Mouse (Mus musculus) kidney, adult 2 months (tissue): ENCODE data around the gene Bms1. TPM values are rescaled to one million over a fixed set of nuclear protein-coding genes. Genes with fewer than 3 reads are reported as not detected.

ENCODE experiments used
- DNase-seq: peaks from one replicate; pipeline ENCODE4 v3.0.0; 2021
- H3K27ac ChIP-seq: fragments of 200-500 bp; 2 replicates; pipeline ENCODE4 v1.5.1; 2012; ENCODE audit warnings: low read depth, low read length, control low read depth, inconsistent platforms; ENCODE audit not compliant: insufficient read depth
- H3K27me3 ChIP-seq: fragments of 200-500 bp; replicated peaks from 2 replicates; pipeline ENCODE4 v1.6.1; 2012; ENCODE audit warnings: mild to moderate bottlenecking, moderate library complexity, low read length, inconsistent platforms; ENCODE audit not compliant: control insufficient read depth, insufficient read depth
- H3K36me3 ChIP-seq: fragments of 200-500 bp; 2 replicates; pipeline ENCODE4 v1.6.1; 2012; ENCODE audit warnings: mild to moderate bottlenecking, moderate library complexity, low read length, inconsistent platforms; ENCODE audit not compliant: control insufficient read depth, insufficient read depth
- H3K4me1 ChIP-seq: fragments of 200-500 bp; 2 replicates; pipeline ENCODE4 v1.6.1; 2011; ENCODE audit warnings: low read length; ENCODE audit not compliant: control insufficient read depth, insufficient read depth
- H3K4me3 ChIP-seq: fragments of 200-500 bp; 2 replicates; pipeline ENCODE4 v1.5.1; 2011; ENCODE audit warnings: mild to moderate bottlenecking, low read depth, low read length, control low read depth; ENCODE audit not compliant: insufficient read depth
- CTCF ChIP-seq: fragments of 200-500 bp; conservative IDR thresholded peaks from 2 replicates; pipeline ENCODE4 v1.5.1; 2011; ENCODE audit warnings: low read depth, mild to moderate bottlenecking, control low read depth, low read length, moderate library complexity, mixed read lengths; ENCODE audit not compliant: insufficient read depth, insufficient read length
- POLR2A ChIP-seq: fragments of 200-500 bp; IDR thresholded peaks from one replicate; pipeline ENCODE4 v1.6.1; 2011; ENCODE audit warnings: low read depth, low read length, control low read depth
- WGBS: fragments of 180-500 bp; shearing (Covaris S2); methylation state at CpG from one replicate; pipeline ENCODE4 v1.1.7; 2018; 5-methylcytosine and 5-hydroxymethylcytosine counted together
- polyA plus RNA-seq: library from polyadenylated mRNA; depleted of rRNA; stranded (reverse); fragments of >200 nt; gene quantifications from 2 replicates; pipeline ENCODE4 v1.2.3, GENCODE M21; 2012

Bms1 gene
- polyA plus RNA-seq, 1 experiment = 4.8 TPM

GRCm38 (mm10) chr6:118379451-118380167 lies 39.7 kb downstream of the Bms1 start:
- DNase-seq = peak; percentile 28
- WGBS = 37% methylated on average over 20 of the region's 20 CpGs
- H3K4me3 ChIP-seq = no peak overlapping the region
- no peaks in the 10 kb centered on the region; the same call in 1 of the 2 replicates for H3K36me3 ChIP-seq
- H3K27me3 ChIP-seq = no peaks in the 10 kb centered on the region
- TF ChIP-seq POLR2A (no peak), CTCF (peak; percentile 68)
- no peak overlapping the region for H3K27ac ChIP-seq
- no peaks in the 10 kb centered on the region for H3K4me1 ChIP-seq

GRCm38 (mm10) chr6:118377611-118378010 lies 41.7 kb downstream of the Bms1 start:
- Histone ChIP-seq H3K4me1 (no peaks in the 10 kb centered on the region), H3K27ac (no peak overlapping the region), H3K36me3 (no peaks in the 10 kb centered on the region; the same call in 1 of the 2 replicates), H3K27me3 (no peaks in the 10 kb centered on the region), H3K4me3 (no peak overlapping the region)
- TF ChIP-seq POLR2A = no peak
- TF ChIP-seq CTCF = no peak
- DNase-seq = no peak
- 55% methylated on average over 8 of the region's 10 CpGs for WGBS

GRCm38 (mm10) chr6:118376023-118376422 lies 43.3 kb downstream of the Bms1 start:
- Histone ChIP-seq H3K27me3 (no peaks in the 10 kb centered on the region), H3K4me1 (no peaks in the 10 kb centered on the region), H3K36me3 (no peaks in the 10 kb centered on the region), H3K4me3 (no peak overlapping the region), H3K27ac (no peak overlapping the region)
- DNase-seq = peak; percentile 8
- 20% methylated on average over 10 of the region's 10 CpGs for WGBS
- TF ChIP-seq CTCF = no peak
- no peak for TF ChIP-seq POLR2A

- no peak for DNase-seq
- 38% methylated on average over 3 of the region's 3 CpGs for WGBS
- TF ChIP-seq POLR2A (no peak), CTCF (no peak)
These were observed 43.8 kb downstream of the Bms1 start for GRCm38 (mm10) chr6:118375457-118375856.

GRCm38 (mm10) chr6:118375026-118375425 lies 44.2 kb downstream of the Bms1 start:
- H3K4me1 ChIP-seq = no peaks in the 10 kb centered on the region
- DNase-seq = no peak
- no peak overlapping the region for H3K27ac ChIP-seq
- H3K4me3 ChIP-seq = no peak overlapping the region
- H3K27me3 ChIP-seq = no peaks in the 10 kb centered on the region
- TF ChIP-seq POLR2A (no peak), CTCF (no peak)
- H3K36me3 ChIP-seq = no peaks in the 10 kb centered on the region
- WGBS = 78% methylated on average over 3 of the region's 3 CpGs

More at GRCm38 (mm10) chr6:118375457-118375856, 43.8 kb downstream of the Bms1 start:
- H3K4me1 ChIP-seq = no peaks in the 10 kb centered on the region
- H3K27me3 ChIP-seq = no peaks in the 10 kb centered on the region
- H3K36me3 ChIP-seq = no peaks in the 10 kb centered on the region
- H3K4me3 ChIP-seq = no peak overlapping the region
- H3K27ac ChIP-seq = no peak overlapping the region

- Histone ChIP-seq H3K4me3 (no peak overlapping the region), H3K4me1 (no peaks in the 10 kb centered on the region), H3K27ac (no peak overlapping the region), H3K36me3 (no peaks in the 10 kb centered on the region), H3K27me3 (no peaks in the 10 kb centered on the region; the same call in 1 of the 2 replicates)
- TF ChIP-seq POLR2A (no peak), CTCF (peak; percentile 49)
- DNase-seq = peak; percentile 29
- 29% methylated on average over 5 of the region's 5 CpGs for WGBS
These were observed 46.0 kb downstream of the Bms1 start for GRCm38 (mm10) chr6:118373294-118373693.

- no peaks in the 10 kb centered on the region; the same call in 1 of the 2 replicates for H3K27me3 ChIP-seq
- H3K36me3 ChIP-seq = no peaks in the 10 kb centered on the region
- no peak overlapping the region for H3K4me3 ChIP-seq
- DNase-seq = no peak
- H3K27ac ChIP-seq = no peak overlapping the region
- TF ChIP-seq CTCF (no peak), POLR2A (no peak)
- 55% methylated on average over 5 of the region's 5 CpGs for WGBS
- H3K4me1 ChIP-seq = no peaks in the 10 kb centered on the region
These were observed 46.5 kb downstream of the Bms1 start for GRCm38 (mm10) chr6:118372794-118373193.

- 85% methylated on average over 7 of the region's 7 CpGs for WGBS
- DNase-seq = no peak
- no peaks in the 10 kb centered on the region for H3K4me1 ChIP-seq
- H3K27me3 ChIP-seq = no peaks in the 10 kb centered on the region; the same call in 1 of the 2 replicates
- H3K27ac ChIP-seq = no peak overlapping the region
- no peaks in the 10 kb centered on the region for H3K36me3 ChIP-seq
- TF ChIP-seq CTCF (no peak), POLR2A (no peak)
- no peak overlapping the region for H3K4me3 ChIP-seq
These were observed 51.8 kb downstream of the Bms1 start for GRCm38 (mm10) chr6:118367502-118367901.
